Mouse (Mus musculus): Measurements from ENCODE around the gene Ccdc22.

DNA sequence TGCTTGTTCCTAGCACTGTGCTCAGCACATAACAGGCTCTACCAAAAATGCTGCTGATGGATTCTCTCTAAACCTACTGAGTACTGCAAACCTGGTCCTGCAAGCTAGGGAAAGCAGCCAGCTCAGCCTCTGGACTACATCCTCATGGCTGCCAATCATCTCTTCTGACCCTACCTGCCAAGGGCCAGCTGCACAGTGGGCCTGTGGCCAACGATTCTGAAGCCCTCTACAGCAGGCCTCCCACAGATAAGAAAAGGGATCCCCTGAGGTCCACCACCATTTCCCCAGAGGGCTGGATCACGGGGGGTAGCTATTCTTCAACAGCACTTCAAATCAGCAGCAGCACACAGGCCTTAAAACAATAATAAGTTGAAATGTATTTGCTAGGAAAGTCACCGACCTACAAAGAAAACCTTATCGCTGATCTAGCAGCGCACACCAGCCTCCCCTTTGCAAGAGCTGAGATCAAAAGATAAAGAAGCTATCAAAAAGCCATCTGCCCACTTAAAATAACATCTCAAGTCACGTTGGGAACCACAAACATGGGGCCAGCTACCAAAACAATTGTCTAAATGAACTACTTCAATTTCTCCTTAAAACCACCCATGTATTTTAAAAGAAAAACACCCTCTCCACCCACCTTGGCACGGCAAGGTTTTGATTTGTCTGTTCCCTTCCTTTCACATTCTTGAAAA lies 34.7 kb downstream of the Ccdc22 start:
- TF ChIP-seq CTCF (conservative IDR thresholded peaks at IDR 0.05; ENCODE audit: low read length), result no peak
- TF ChIP-seq NANOG (IDR thresholded peaks at IDR 0.05; ENCODE audit: borderline replicate concordance, low read length), result no peak
